Mouse (Mus musculus): ENCODE data around the gene Apof. TPM values are rescaled to one million over a fixed set of nuclear protein-coding genes. Genes with fewer than 3 reads are reported as not detected.
"Not testable (repeated sequence)": the region's sequence is repeated elsewhere in the genome, so short reads cannot be mapped to it uniquely, and the experiment has no call there.

Gene Apof
- polyA plus RNA-seq, 1 experiment from 2014 or later = 2.5 TPM

GRCm38 (mm10) chr10:128260376-128260775 lies 8.1 kb upstream of the Apof start:
- not testable (repeated sequence) for H3K9me3 ChIP-seq (replicated peaks); H3K27me3 ChIP-seq; H3K9ac ChIP-seq; H3K4me2 ChIP-seq; ATAC-seq (replicated peaks; ENCODE audit: low FRiP score); H3K27ac ChIP-seq; H3K4me3 ChIP-seq (replicated peaks); H3K36me3 ChIP-seq; H3K4me1 ChIP-seq
- 75% methylated on average over 7 of the region's 7 CpGs for WGBS

DNA sequence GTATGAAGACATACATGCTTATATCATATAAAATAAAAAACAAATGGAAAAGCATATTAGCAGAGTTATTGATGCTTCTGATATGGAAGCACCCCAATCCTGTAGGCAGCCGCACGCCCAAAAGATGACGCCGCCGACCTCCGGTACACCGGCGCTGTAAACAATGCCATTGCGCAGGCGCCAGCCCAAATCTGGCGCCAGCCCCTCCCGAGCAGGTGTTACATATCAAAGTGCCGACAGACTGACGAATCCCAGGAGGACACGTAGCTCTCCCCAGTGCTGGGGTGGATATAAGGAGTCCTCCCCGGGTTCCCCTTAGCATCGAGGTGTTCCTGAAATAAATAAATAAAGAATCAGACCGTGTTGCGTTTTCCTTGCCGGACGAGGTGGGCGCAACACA lies 6.2 kb upstream of the Apof start:
- ATAC-seq (replicated peaks; ENCODE audit: low FRiP score) = no peak
- no peaks in the 10 kb centered on the region for H3K27me3 ChIP-seq
- no peak overlapping the region for H3K27ac ChIP-seq
- WGBS = 83% methylated on average over 22 of the region's 22 CpGs
- no peaks in the 10 kb centered on the region for H3K36me3 ChIP-seq
- no peak overlapping the region for H3K4me2 ChIP-seq
- no peaks in the 10 kb centered on the region for H3K9me3 ChIP-seq (replicated peaks)
- H3K9ac ChIP-seq = no peak overlapping the region
- H3K4me3 ChIP-seq (replicated peaks) = no peak overlapping the region
- H3K4me1 ChIP-seq = no peaks in the 10 kb centered on the region

DNA sequence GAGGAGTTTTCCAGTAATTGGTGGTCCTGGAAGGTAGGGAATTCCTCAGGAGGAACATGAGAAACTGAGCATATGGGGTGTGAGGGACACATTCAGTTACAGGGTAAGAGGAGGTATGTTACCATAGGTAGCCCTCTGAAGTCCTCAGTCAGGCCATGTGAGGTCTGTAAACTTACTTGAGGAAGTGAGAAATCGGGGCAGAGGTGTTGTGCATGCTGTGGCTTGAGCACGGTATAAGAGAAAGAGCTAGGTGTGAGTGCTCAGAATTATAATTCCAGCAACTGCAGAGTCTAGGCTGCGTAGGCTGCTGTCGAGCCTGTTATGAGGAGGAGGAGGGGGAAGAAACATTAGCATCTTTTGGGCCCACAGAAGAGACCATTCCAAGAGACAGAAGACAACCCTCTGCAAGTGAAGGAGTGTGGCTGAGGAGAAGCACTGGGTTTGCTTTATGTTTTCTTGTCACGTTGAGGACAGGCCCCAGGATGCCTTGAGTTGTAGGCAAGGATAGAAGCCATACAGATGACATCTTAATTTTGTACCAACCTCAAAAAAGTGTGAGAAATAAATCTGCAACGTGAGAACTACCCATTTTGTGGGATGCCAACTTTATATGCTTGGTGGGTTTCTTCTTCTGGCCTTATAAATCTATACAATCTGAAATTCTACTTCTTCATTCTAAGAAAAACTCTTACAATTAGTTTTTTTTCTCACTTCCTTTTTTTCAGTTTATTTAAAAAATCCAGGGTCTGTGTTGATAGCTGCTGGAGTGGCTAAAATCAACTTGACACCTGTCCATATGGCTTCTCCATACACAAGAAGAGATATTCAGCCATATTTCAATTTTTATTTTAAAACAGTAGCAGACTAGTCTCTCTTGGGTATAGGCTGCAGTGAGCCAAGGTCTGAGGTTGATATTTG lies 4.8 kb upstream of the Apof start:
- no peaks in the 10 kb centered on the region for H3K9me3 ChIP-seq (replicated peaks)
- no peak overlapping the region for H3K9ac ChIP-seq
- WGBS = 81% methylated on average over 6 of the region's 6 CpGs
- H3K27ac ChIP-seq = no peak overlapping the region
- no peaks in the 10 kb centered on the region for H3K36me3 ChIP-seq
- H3K4me3 ChIP-seq (replicated peaks) = no peak overlapping the region
- no peaks in the 10 kb centered on the region for H3K4me1 ChIP-seq
- no peaks in the 10 kb centered on the region for H3K27me3 ChIP-seq
- ATAC-seq (replicated peaks; ENCODE audit: low FRiP score) = no peak
- H3K4me2 ChIP-seq = no peak overlapping the region

- no peaks in the 10 kb centered on the region for H3K27me3 ChIP-seq
- H3K27ac ChIP-seq = no peak overlapping the region
- WGBS = 85% methylated on average over 16 of the region's 16 CpGs
- no peaks in the 10 kb centered on the region for H3K36me3 ChIP-seq
- no peaks in the 10 kb centered on the region for H3K9me3 ChIP-seq (replicated peaks)
- H3K4me3 ChIP-seq (replicated peaks) = peak overlapping the region; percentile 76; the same call in 1 of the 2 replicates
- peaks cover 12% of the 10 kb centered on the region; the same call in 1 of the 2 replicates for H3K4me1 ChIP-seq
- peak overlapping the region; percentile 77 for H3K4me2 ChIP-seq
- H3K9ac ChIP-seq = no peak overlapping the region
- no peak for ATAC-seq (replicated peaks; ENCODE audit: low FRiP score)
These were observed 887 bp downstream of the Apof start for GRCm38 (mm10) chr10:128269206-128269910.

GRCm38 (mm10) chr10:128270287-128270841 lies 1.9 kb downstream of the Apof start, which contains the start of gene Stat2:
TSS of gene Stat2 (plus strand) at chr10:128270559.
- Histone ChIP-seq H3K9me3 (replicated peaks) (no peaks in the 10 kb centered on the region), H3K4me2 (peak within 1 kb of the TSS; percentile 77), H3K27me3 (no peaks in the 10 kb centered on the region), H3K9ac (peak within 1 kb of the TSS; percentile 67), H3K4me1 (peaks cover 12% of the 10 kb centered on the region; the same call in 1 of the 2 replicates), H3K4me3 (replicated peaks) (peak within 1 kb of the TSS; percentile 76), H3K36me3 (no peaks in the 10 kb centered on the region), H3K27ac (peak within 1 kb of the TSS; percentile 78)
- WGBS = under 1% methylated on average over 43 of the region's 43 CpGs
- ATAC-seq (replicated peaks; ENCODE audit: low FRiP score) = peak; percentile 100

DNA sequence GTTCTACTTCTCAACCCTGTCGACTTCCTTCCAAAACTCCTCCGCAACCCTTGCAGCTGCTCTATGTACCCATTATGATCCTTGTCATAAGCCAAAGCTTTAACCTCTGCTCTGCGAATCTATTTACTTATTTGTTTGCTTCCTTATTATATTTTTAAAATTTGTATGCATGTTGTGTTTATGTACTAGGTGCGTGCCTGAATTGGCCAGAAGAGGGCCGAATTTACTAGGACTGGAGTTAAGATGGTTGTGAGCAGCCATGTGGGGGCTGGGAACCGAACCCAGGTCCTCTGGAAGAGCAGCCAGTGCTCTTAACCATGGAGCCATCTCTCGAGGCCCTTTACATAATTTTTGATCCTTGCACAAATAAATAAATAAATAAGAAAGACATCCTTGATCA lies 2.4 kb downstream of the Apof start:
- Histone ChIP-seq H3K9me3 (replicated peaks) (no peaks in the 10 kb centered on the region), H3K27me3 (no peaks in the 10 kb centered on the region), H3K36me3 (no peaks in the 10 kb centered on the region), H3K27ac (peak overlapping the region; percentile 78), H3K4me2 (peak overlapping the region; percentile 77), H3K4me3 (replicated peaks) (peak overlapping the region; percentile 76), H3K4me1 (peaks cover 12% of the 10 kb centered on the region; the same call in 1 of the 2 replicates), H3K9ac (peak overlapping the region; percentile 67)
- no peak for ATAC-seq (replicated peaks; ENCODE audit: low FRiP score)
- 43% methylated on average over 7 of the region's 7 CpGs for WGBS

GRCm38 (mm10) chr10:128271883-128272282 lies 3.4 kb downstream of the Apof start:
- H3K4me2 ChIP-seq = no peak overlapping the region
- H3K27ac ChIP-seq = no peak overlapping the region
- no peaks in the 10 kb centered on the region; the same call in 1 of the 2 replicates for H3K36me3 ChIP-seq
- H3K4me3 ChIP-seq (replicated peaks) = no peak overlapping the region
- H3K9me3 ChIP-seq (replicated peaks) = no peaks in the 10 kb centered on the region
- H3K4me1 ChIP-seq = peaks cover 12% of the 10 kb centered on the region; the same call in 1 of the 2 replicates
- no peak for ATAC-seq (replicated peaks; ENCODE audit: low FRiP score)
- 67% methylated on average over 2 of the region's 2 CpGs for WGBS
- H3K27me3 ChIP-seq = no peaks in the 10 kb centered on the region
- H3K9ac ChIP-seq = no peak overlapping the region

GRCm38 (mm10) chr10:128272819-128273439 lies 4.5 kb downstream of the Apof start:
- 88% methylated on average over 7 of the region's 7 CpGs for WGBS

DNA sequence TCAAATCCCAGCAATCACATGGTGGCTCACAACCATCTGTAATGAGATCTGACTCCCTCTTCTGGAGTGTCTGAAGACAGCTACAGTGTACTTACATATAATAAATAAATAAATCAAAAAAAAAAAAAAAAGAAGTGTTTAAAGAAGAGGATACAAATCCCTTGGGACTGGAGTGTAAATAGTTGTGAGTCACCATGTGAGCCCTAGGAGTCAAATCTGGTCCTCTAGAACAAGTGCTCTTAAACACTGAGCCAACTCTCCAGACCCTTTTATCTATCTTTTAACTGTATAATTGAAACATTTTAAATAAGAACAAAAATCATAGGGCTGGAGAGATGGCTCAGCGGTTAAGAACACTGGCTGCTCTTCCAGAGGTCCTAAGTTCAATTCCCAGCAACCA lies 6.9 kb downstream of the Apof start:
- H3K27ac ChIP-seq; H3K9me3 ChIP-seq (replicated peaks); H3K4me3 ChIP-seq (replicated peaks); H3K9ac ChIP-seq; ATAC-seq (replicated peaks; ENCODE audit: low FRiP score); H3K4me2 ChIP-seq; H3K27me3 ChIP-seq; H3K4me1 ChIP-seq: not testable (repeated sequence)
- WGBS = 97% methylated on average over 1 of the region's 1 CpGs
- peaks cover 15% of the 10 kb centered on the region for H3K36me3 ChIP-seq

More at GRCm38 (mm10) chr10:128272819-128273439, 4.5 kb downstream of the Apof start:
- not testable (repeated sequence) for H3K9ac ChIP-seq; H3K4me3 ChIP-seq (replicated peaks); H3K4me2 ChIP-seq; H3K27ac ChIP-seq; H3K27me3 ChIP-seq; H3K9me3 ChIP-seq (replicated peaks); H3K36me3 ChIP-seq; ATAC-seq (replicated peaks; ENCODE audit: low FRiP score)
- peaks cover 12% of the 10 kb centered on the region; the same call in 1 of the 2 replicates for H3K4me1 ChIP-seq

GRCm38 (mm10) chr10:128278158-128278557 lies 9.7 kb downstream of the Apof start:
- Histone ChIP-seq H3K9ac (no peak overlapping the region), H3K4me3 (replicated peaks) (no peak overlapping the region), H3K27ac (no peak overlapping the region), H3K9me3 (replicated peaks) (no peaks in the 10 kb centered on the region), H3K36me3 (peaks cover 40% of the 10 kb centered on the region), H3K27me3 (no peaks in the 10 kb centered on the region), H3K4me1 (no peaks in the 10 kb centered on the region), H3K4me2 (no peak overlapping the region)
- ATAC-seq (replicated peaks; ENCODE audit: low FRiP score) = no peak
- WGBS = 57% methylated on average over 6 of the region's 6 CpGs

DNA sequence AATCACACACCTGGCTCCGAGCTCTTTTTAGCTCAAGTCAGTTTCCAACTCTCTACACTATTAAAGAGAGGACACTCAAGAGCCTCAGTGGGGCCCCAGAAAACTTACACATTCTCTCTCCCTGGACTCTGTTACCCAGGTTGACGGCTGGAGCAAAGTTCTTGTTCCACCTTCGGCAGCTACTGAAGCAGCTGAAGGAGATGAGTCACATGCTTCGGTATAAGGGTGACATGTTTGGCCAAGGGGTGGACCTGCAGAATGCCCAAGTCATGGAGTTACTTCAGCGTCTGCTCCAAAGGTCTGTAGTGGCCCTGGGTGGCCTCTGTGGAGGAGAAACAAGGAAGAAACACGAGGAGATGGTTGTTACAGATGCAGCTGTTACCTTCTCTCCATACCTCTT lies 12.5 kb downstream of the Apof start:
- no peaks in the 10 kb centered on the region for H3K4me1 ChIP-seq
- H3K27me3 ChIP-seq = no peaks in the 10 kb centered on the region
- no peak overlapping the region for H3K4me3 ChIP-seq (replicated peaks)
- H3K9ac ChIP-seq = no peak overlapping the region
- H3K36me3 ChIP-seq = peaks cover 55% of the 10 kb centered on the region
- H3K27ac ChIP-seq = no peak overlapping the region
- 84% methylated on average over 6 of the region's 6 CpGs for WGBS
- no peak overlapping the region for H3K4me2 ChIP-seq
- ATAC-seq (replicated peaks; ENCODE audit: low FRiP score) = no peak
- H3K9me3 ChIP-seq (replicated peaks) = no peaks in the 10 kb centered on the region

All from kidney, embryonic 15.5 days (tissue).